Mouse (Mus musculus) gastrocnemius, adult 2 months (tissue): ENCODE data around the gene Zfhx3. TPM values are rescaled to one million over a fixed set of nuclear protein-coding genes. Genes with fewer than 3 reads are reported as not detected.

Experiments
- DNase-seq: peaks from one replicate; pipeline ENCODE4 v3.0.0; 2022
- H3K27ac ChIP-seq: fragments of 200-600 bp; 2 replicates; pipeline ENCODE4 v1.8.1; 2022; ENCODE audit warnings: mild to moderate bottlenecking
- H3K4me3 ChIP-seq: fragments of 200-600 bp; 2 replicates; pipeline ENCODE4 v1.8.1; 2022; ENCODE audit warnings: mild to moderate bottlenecking, moderate library complexity
- CTCF ChIP-seq: fragments of 200-600 bp; IDR thresholded peaks from 2 replicates; pipeline ENCODE4 v1.8.1; 2022; ENCODE audit warnings: antibody characterized with exemption, mild to moderate bottlenecking, moderate library complexity
- intact Hi-C: fragments of 180-260 bp; cut with DNase I; formaldehyde crosslinking; loops from one replicate; pipeline ENCODE4 v1.15.1; 2025
- microRNA-seq: library from miRNA; unstranded; fragments of <30 nt; microRNA quantifications from one replicate; pipeline ENCODE4 v1.2.0, GENCODE M21; 2021
- total RNA-seq, 2 experiments: library from RNA; stranded (reverse); gene quantifications; 2 replicates each; pipeline ENCODE4 v1.2.3; 2021

The Zfhx3 gene
- total RNA-seq, 2 experiments from 2014 or later, result 14.1 to 17.7 TPM

DNA sequence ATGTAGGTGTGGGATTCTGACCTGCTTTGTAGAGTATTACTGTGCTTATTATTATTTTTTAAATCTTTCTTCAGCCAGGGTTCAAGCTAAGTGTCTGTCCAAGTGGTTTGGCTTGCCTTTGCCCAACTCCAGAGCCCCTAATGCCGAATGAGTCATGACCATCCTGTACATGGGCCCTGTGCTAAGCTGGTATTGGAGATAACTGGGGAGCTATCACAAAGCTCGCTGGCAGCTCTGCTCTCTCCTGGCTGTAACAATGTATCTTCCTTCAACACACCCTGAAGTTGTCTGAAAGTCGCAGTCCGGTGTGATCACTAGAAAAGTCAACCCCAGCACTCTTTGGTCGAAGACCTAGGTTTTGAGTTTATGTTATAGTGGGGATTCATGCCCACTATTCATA is 1049.0 kb downstream of the Zfhx3 start:
- intact Hi-C loops, result no loop called here
- no peak for TF ChIP-seq CTCF
- DNase-seq, result no peak

DNA sequence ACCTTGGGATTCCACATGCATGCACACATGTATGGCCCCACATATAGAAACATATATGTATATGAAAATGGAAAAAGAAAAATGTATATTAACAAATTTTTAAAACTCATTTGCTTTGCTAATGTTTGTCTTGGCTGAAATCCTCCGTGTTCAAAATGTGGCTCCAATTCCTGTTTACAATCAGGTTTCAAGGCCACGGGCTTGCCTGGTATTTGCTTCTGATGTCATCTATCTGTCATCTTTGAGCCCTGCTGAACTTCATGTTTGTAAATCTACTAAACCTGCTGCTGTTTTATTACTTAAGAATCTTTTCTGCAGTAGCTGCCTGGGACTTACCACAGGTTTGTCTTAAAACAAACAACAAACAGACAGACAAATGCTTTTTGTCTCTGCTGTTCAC is 1051.3 kb downstream of the Zfhx3 start:
- TF ChIP-seq CTCF, result no peak
- no peak overlapping the region for H3K27ac ChIP-seq
- no peak for DNase-seq
- intact Hi-C loops, result no loop called here
- no peak overlapping the region for H3K4me3 ChIP-seq

More for the DNA sequence above, 1049.0 kb downstream of the Zfhx3 start:
- H3K4me3 ChIP-seq, result no peak overlapping the region
- no peak overlapping the region for H3K27ac ChIP-seq

DNA sequence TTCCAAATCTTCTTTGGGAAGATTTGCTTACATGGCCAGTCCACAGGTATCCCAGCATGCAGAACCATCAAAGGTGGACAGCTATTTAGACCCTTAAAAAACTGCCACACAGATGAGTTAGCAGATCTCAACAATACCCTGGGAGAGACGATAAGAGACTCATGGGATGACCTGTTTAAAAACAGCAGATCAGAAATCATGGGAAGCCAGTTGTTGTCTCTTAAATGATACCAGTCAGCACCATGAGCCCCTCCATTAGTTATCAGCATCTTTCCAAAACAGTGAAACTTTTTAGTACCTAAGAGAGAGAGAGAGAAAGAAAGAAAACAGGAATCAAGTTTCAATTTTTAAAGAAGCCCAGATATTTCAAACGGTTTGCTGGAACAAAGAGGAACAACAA is 1051.7 kb downstream of the Zfhx3 start:
- no peak for DNase-seq
- intact Hi-C loops, result no loop called here

DNA sequence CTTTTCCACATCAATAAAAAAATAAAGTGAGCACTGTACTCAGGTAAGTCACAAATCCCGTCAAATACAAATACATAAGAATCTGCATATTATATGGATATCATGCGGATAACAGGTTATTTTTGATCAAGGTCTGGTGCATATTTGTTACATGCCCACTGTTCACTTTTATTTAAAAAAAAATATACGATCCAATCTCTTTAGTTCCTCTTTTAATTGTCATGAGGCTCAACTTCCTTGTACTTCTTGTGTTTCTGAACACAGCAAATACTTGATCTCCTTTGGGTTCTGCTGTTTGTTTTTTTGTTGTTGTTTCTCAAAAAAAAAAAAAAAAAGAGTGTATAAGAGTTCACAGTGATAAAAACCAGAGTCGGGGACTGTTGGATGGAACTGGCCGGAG is 1052.4 kb downstream of the Zfhx3 start:
- no peak for TF ChIP-seq CTCF
- intact Hi-C loops, result no loop called here

More for the DNA sequence above, 1051.7 kb downstream of the Zfhx3 start:
- H3K27ac ChIP-seq, result no peak overlapping the region
- H3K4me3 ChIP-seq, result no peak overlapping the region
- no peak for TF ChIP-seq CTCF

DNA sequence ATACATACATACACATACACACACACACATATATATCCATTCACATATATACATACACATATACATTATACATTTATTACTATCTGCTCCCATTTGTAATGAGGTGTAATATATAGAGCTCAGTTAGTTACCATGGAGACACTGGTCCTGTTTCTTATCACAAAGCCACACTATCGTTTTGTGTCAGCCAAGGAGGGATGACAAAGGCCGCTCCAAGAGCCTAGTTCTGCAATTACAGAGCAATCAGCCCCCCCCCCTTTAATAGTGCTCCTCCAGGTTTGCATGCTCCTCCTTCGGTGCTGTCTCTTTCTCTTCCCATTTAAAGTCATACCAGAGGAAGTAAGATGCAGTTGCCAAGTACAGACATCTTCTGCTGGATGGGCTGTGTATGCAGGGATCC is 1054.9 kb downstream of the Zfhx3 start:
- no peak for TF ChIP-seq CTCF
- no peak overlapping the region for H3K4me3 ChIP-seq
- no peak overlapping the region for H3K27ac ChIP-seq
- DNase-seq, result no peak
- intact Hi-C loops, result no loop called here

More for the DNA sequence above, 1052.4 kb downstream of the Zfhx3 start:
- Histone ChIP-seq H3K4me3 (no peak overlapping the region), H3K27ac (no peak overlapping the region)
- no peak for DNase-seq

DNA sequence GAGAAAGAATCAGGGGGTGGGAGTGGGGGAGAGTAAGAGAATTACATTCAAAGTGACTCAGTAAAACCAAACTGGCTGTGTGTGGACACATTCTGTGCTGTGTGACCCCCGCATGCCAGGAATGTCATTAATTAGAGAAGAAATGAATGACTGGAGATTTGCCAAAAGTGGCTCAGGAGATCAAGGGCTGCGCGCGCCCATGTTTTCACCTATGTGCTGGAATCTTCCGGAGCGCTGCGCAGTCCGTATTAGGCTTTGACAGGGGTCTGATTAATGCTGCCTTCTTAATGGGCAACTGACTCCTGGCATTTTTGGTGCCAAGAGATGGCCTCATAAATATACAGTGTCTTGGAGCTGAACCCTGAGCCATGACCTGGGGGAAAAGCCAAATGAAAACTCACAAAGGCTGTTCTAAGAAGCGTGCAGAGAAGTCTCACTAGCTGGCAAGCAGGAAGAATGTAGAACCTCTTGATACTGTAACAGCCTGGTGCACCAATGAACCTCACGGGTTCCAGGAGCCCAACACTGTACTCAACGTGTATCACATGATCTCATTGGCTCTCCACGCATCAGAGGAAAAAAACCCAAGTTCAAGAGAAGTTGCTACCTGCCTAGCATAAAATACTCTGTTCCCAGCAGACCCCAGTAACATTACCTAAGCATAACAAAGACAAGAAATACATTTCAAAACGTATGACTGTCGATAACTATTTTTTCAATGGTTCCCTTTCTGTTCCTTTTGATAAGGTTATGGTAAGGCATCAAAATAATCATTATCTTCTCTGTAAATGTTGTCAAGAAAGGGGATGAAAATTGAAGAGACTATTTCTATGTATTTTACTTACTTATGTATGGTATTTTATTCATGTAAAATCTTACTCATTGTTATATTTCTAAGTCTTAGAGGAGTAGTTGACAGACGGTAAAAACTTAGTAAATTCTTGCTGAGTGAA is 1057.1 kb downstream of the Zfhx3 start:
- Histone ChIP-seq H3K4me3 (no peak overlapping the region), H3K27ac (no peak overlapping the region)
- no peak for DNase-seq
- no peak for TF ChIP-seq CTCF
- intact Hi-C loops, result no loop called here

DNA sequence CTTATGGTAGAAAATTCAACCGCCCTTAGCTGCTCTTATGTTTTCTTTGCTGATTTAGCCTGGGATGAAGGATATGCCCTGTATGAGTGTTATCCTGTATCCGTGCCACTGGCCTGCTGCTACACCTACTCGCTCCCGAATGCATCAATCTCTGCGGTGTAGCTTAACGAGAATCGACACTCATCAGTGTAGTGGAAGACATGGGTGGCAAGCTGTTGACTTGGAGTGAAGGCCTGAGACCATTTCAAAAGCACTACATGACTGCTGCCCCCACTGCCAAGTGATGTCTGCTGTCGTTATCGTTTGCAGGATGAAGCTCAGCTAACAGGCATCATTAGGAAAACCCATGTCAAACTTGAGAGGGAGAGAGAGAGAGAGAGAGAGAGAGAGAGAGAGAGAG is 1058.6 kb downstream of the Zfhx3 start:
- Histone ChIP-seq H3K4me3 (no peak overlapping the region), H3K27ac (no peak overlapping the region)
- no peak for TF ChIP-seq CTCF
- DNase-seq, result no peak
- intact Hi-C loops, result no loop called here

DNA sequence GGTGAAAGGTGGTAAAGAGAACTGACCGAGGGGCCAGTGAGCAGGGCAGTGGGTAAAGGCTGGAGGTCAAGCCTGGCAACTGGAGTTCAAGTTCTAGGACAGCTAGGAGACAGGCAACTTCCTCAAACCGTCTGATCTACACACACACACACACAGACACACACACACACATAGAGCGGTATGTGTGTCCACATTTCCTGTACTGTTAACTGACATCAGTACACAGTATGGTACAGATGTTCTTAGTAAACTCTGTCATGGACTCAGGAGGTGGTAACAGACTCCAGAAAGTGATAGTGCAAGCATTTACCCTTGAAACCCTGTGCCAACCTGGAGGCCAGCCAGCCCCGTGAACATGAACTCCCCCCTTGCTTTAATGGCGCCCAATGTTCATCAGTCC is 1059.5 kb downstream of the Zfhx3 start:
- intact Hi-C loops, result no loop called here
- Histone ChIP-seq H3K27ac (no peak overlapping the region), H3K4me3 (no peak overlapping the region)
- no peak for TF ChIP-seq CTCF
- no peak for DNase-seq

DNA sequence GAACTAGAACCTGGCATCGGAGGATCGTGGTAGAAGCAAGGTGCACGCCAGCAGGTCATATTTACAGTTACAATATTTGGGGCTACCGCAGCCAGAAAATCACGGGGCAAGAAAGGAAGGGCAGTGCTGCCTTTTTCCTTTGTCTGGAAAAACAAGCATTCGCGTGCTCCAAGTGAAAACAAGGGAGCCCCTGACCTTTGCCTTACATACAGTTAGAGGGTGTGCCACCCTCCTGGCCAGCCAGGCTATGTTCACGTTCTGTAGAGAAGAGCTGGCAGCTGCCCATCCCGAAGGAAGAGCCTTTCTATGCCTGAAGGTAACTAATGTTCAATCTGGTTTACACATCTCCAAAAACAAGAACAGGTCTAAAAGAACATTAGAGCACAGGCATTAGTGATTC is 1064.5 kb downstream of the Zfhx3 start:
- H3K4me3 ChIP-seq, result no peak overlapping the region
- TF ChIP-seq CTCF, result no peak
- intact Hi-C loops, result no loop called here

More for the DNA sequence above, 1064.5 kb downstream of the Zfhx3 start:
- DNase-seq, result no peak
- no peak overlapping the region for H3K27ac ChIP-seq

Small RNA genes lying within 50 kb of the gene (microRNA-seq; reads per million reads assigned to microRNA genes)
- not detected for gene Mir3108
